ENCODE assay signal across 7 mouse cellular contexts in genomic region chr7:118855171-118855876, GRCm38 (mm10). TPM values are rescaled to one million over a fixed set of nuclear protein-coding genes. Genes with fewer than 3 reads are reported as not detected.
DNase-seq lines count a peak whose midpoint lies in the region; ATAC-seq and TF ChIP-seq lines count a peak whose summit lies in the region.

Gene Iqck (plus strand): TSS chr7:118855752.

- 0 out of 2 replicates have a peak, but pooled peaks have one; percentile 32 for TF ChIP-seq EP300 in heart, adult 2 months (IDR thresholded peaks at IDR 0.05; ENCODE audit: insufficient read depth, low read depth, low read length)

- H3K4me3 ChIP-seq in embryonic facial prominence, embryonic 12.5 days, result peak within 1 kb of the TSS; percentile 83
- H3K4me3 ChIP-seq in heart, adult 2 months, result peak within 1 kb of the TSS; percentile 89
- peak within 1 kb of the TSS; percentile 81 for H3K4me3 ChIP-seq in limb, embryonic 13.5 days
- H3K4me3 ChIP-seq in midbrain, embryonic 16.5 days (ENCODE audit: low read depth, low read length), result peak within 1 kb of the TSS; percentile 82

- peaks cover 12% of the 10 kb centered on the region; the same call in 1 of the 2 replicates for H3K4me1 ChIP-seq in embryonic facial prominence, embryonic 12.5 days
- H3K4me1 ChIP-seq in heart, adult 2 months (ENCODE audit: control insufficient read depth, insufficient read depth, low read length), result peaks cover 11% of the 10 kb centered on the region
- H3K4me1 ChIP-seq in limb, embryonic 13.5 days, result peaks cover 16% of the 10 kb centered on the region
- H3K4me1 ChIP-seq in midbrain, embryonic 16.5 days (ENCODE audit: control insufficient read depth, insufficient read depth, low read length), result peaks cover 18% of the 10 kb centered on the region

- TF ChIP-seq POLR2A in heart, adult 2 months (IDR thresholded peaks at IDR 0.05; ENCODE audit: insufficient read depth, low read depth, low read length), result peak; percentile 80

- H3K9me3 ChIP-seq in embryonic facial prominence, embryonic 12.5 days, result no peaks in the 10 kb centered on the region
- H3K9me3 ChIP-seq in limb, embryonic 13.5 days, result no peaks in the 10 kb centered on the region
- no peaks in the 10 kb centered on the region for H3K9me3 ChIP-seq in midbrain, embryonic 16.5 days (replicated peaks; ENCODE audit: control insufficient read depth, low read length, poor library complexity, severe bottlenecking)

- no peaks in the 10 kb centered on the region for H3K27me3 ChIP-seq in embryonic facial prominence, embryonic 12.5 days
- no peaks in the 10 kb centered on the region for H3K27me3 ChIP-seq in heart, adult 2 months (ENCODE audit: control insufficient read depth, insufficient read depth, low read length)
- no peaks in the 10 kb centered on the region for H3K27me3 ChIP-seq in limb, embryonic 13.5 days
- H3K27me3 ChIP-seq in midbrain, embryonic 16.5 days (ENCODE audit: control insufficient read depth, insufficient read depth, low read depth, low read length), result no peaks in the 10 kb centered on the region

- TF ChIP-seq CTCF in heart, adult 2 months (IDR thresholded peaks at IDR 0.05), result no peak

- no peaks in the 10 kb centered on the region for H3K79me2 ChIP-seq in heart, adult 2 months (replicated peaks; ENCODE audit: control insufficient read depth, insufficient read depth, low read length)

- peak within 1 kb of the TSS; percentile 64 for H3K4me2 ChIP-seq in embryonic facial prominence, embryonic 12.5 days (replicated peaks)
- H3K4me2 ChIP-seq in limb, embryonic 13.5 days (replicated peaks), result peak within 1 kb of the TSS; percentile 89
- peak within 1 kb of the TSS; percentile 87 for H3K4me2 ChIP-seq in midbrain, embryonic 16.5 days (ENCODE audit: low read length)

- intact Hi-C loops in heart, adult 2 months (cut with DNase I), result loop anchor here (2.0 kb wide), 2 partner anchors 89 to 141 kb away; no protein-coding TSS in a partner anchor

- ATAC-seq in embryonic facial prominence, embryonic 12.5 days (ENCODE audit: insufficient number of reproducible peaks, insufficient read depth, low FRiP score, low TSS enrichment), result peak; percentile 94
- ATAC-seq in limb, embryonic 13.5 days (ENCODE audit: low FRiP score, low read depth), result peak; percentile 98
- peak; percentile 98 for ATAC-seq in midbrain, embryonic 16.5 days

- WGBS in embryonic facial prominence, embryonic 12.5 days, result under 1% methylated on average over 57 of the region's 57 CpGs
- 1% methylated on average over 57 of the region's 57 CpGs for WGBS in heart, adult 2 months
- under 1% methylated on average over 57 of the region's 57 CpGs for WGBS in limb, embryonic 13.5 days
- under 1% methylated on average over 57 of the region's 57 CpGs for WGBS in midbrain, embryonic 16.5 days

- peaks cover 29% of the 10 kb centered on the region for H3K36me3 ChIP-seq in embryonic facial prominence, embryonic 12.5 days
- peaks cover 9% of the 10 kb centered on the region for H3K36me3 ChIP-seq in heart, adult 2 months (ENCODE audit: control insufficient read depth, insufficient read depth, low read length)
- peaks cover 31% of the 10 kb centered on the region for H3K36me3 ChIP-seq in limb, embryonic 13.5 days
- H3K36me3 ChIP-seq in midbrain, embryonic 16.5 days (ENCODE audit: control insufficient read depth, insufficient read depth, low read length), result peaks cover 11% of the 10 kb centered on the region; the same call in 1 of the 2 replicates

- H3K27ac ChIP-seq in embryonic facial prominence, embryonic 12.5 days, result peak within 1 kb of the TSS; percentile 68; the same call in 1 of the 2 replicates
- peak within 1 kb of the TSS; percentile 80 for H3K27ac ChIP-seq in heart, adult 2 months
- H3K27ac ChIP-seq in limb, embryonic 13.5 days, result peak within 1 kb of the TSS; percentile 53; the same call in 1 of the 2 replicates
- H3K27ac ChIP-seq in midbrain, embryonic 16.5 days (ENCODE audit: low read length), result peak within 1 kb of the TSS; percentile 83

- DNase-seq in adrenal gland, postnatal 25 days, result peak; percentile 95
- peak; percentile 93 for DNase-seq in heart, adult 2 months
- DNase-seq in kidney, adult 8-10 months, result peak; percentile 82 to 90
- peak; percentile 75 to 92 for DNase-seq in spleen, postnatal 10 days (ENCODE audit: low spot score in 2 of 2)

- peak within 1 kb of the TSS; percentile 67 for H3K9ac ChIP-seq in embryonic facial prominence, embryonic 12.5 days
- peak within 1 kb of the TSS; percentile 77 for H3K9ac ChIP-seq in heart, adult 2 months (ENCODE audit: low read depth, low read length)
- peak within 1 kb of the TSS; percentile 77 for H3K9ac ChIP-seq in limb, embryonic 13.5 days
- H3K9ac ChIP-seq in midbrain, embryonic 16.5 days (ENCODE audit: low read depth, low read length), result peak within 1 kb of the TSS; percentile 78

RNA-seq across cellular contexts. Expression of gene Iqck, which starts in this region (rescaled TPM):
- 18.9 and 21.2 TPM in 2 replicates for total RNA-seq in adrenal gland, postnatal 25 days (2021)
- 3.1 and 3.5 TPM in 2 replicates for polyA plus RNA-seq in embryonic facial prominence, embryonic 12.5 days (2016; fragmentation: Nextera tagmentation; extraction: Ambion mirVana)
- under 1 TPM; 0.29 to 0.32 TPM for total RNA-seq in heart, adult 2 months (2021)
- polyA plus RNA-seq in heart, adult 2 months (2012; rRNA removed), result 0.70 and 0.88 TPM in 2 replicates
- polyA plus RNA-seq in limb, embryonic 13.5 days (2015; fragmentation: Nextera tagmentation; extraction: Ambion mirVana), result 2.3 TPM in 2 replicates
- polyA plus RNA-seq in midbrain, embryonic 16.5 days (2015; fragmentation: Nextera tagmentation; extraction: Ambion mirVana), result 4.7 and 4.8 TPM in 2 replicates

Comparison
In these comparisons a context has a peak if more than half of its experiments do, and no peak if none do; other contexts are left out.
1. Peak in every context shown above with its lines: DNase-seq, ATAC-seq, H3K4me3 ChIP-seq and H3K27ac ChIP-seq.
2. RNA of gene Iqck (total RNA-seq): 18.9 to 21.2 TPM in adrenal gland, postnatal 25 days; 0.29 to 0.32 TPM in heart, adult 2 months; every median in the first group is over 10 times any median in the second.
3. Peak in DNase-seq, H3K4me3 ChIP-seq, H3K27ac ChIP-seq and H3K9ac ChIP-seq in heart, adult 2 months; RNA of the gene not detected or under 1 TPM.